Mouse (Mus musculus) mature B cell (primary cell): ENCODE measurements around the gene Slc17a1.

Experiments used
- in situ Hi-C: fragments of 300-500 bp; cut with MboI; formaldehyde crosslinking; loops from 2 replicates; pipeline ENCODE4 v1.14.3; 2019

Gene Slc17a1

GRCm38 (mm10) chr13:23867405-23867804 is at the start of gene Slc17a1:
Gene Slc17a1, plus strand, starts transcription at chr13:23867750.
- in situ Hi-C loops: no loop called here

GRCm38 (mm10) chr13:23820179-23820940 is 47.2 kb upstream of the Slc17a1 start:
- in situ Hi-C loops: no loop called here

GRCm38 (mm10) chr13:23822213-23822612 is 45.3 kb upstream of the Slc17a1 start:
- in situ Hi-C loops: no loop called here

GRCm38 (mm10) chr13:23826606-23827005 is 40.9 kb upstream of the Slc17a1 start:
- in situ Hi-C loops: no loop called here

GRCm38 (mm10) chr13:23833053-23833452 is 34.5 kb upstream of the Slc17a1 start:
- in situ Hi-C loops: loop anchor here (10.0 kb wide), 1 partner anchor 122 kb away; no protein-coding TSS in a partner anchor

- in situ Hi-C loops: loop anchor here (10.0 kb wide), 1 partner anchor 120 kb away; no protein-coding TSS in a partner anchor
Observed at GRCm38 (mm10) chr13:23834836-23835235, 32.7 kb upstream of the Slc17a1 start.

GRCm38 (mm10) chr13:23836630-23837029 is 30.9 kb upstream of the Slc17a1 start:
- in situ Hi-C loops: loop anchor here (10.0 kb wide), 1 partner anchor 118 kb away; no protein-coding TSS in a partner anchor

- in situ Hi-C loops: loop anchor here (10.0 kb wide), 1 partner anchor 115 kb away; no protein-coding TSS in a partner anchor
Observed at GRCm38 (mm10) chr13:23839308-23839707, 28.2 kb upstream of the Slc17a1 start, which contains the start of gene Slc17a3. Gene Slc17a3, plus strand, starts transcription at chr13:23839434.

GRCm38 (mm10) chr13:23845851-23846250 is 21.7 kb upstream of the Slc17a1 start:
- in situ Hi-C loops: no loop called here

GRCm38 (mm10) chr13:23849299-23849698 is 18.3 kb upstream of the Slc17a1 start:
- in situ Hi-C loops: no loop called here

GRCm38 (mm10) chr13:23856401-23856800 is 11.1 kb upstream of the Slc17a1 start:
- in situ Hi-C loops: no loop called here

- in situ Hi-C loops: no loop called here
Observed at GRCm38 (mm10) chr13:23861815-23862214, 5.7 kb upstream of the Slc17a1 start.

GRCm38 (mm10) chr13:23864711-23865110 is 2.8 kb upstream of the Slc17a1 start:
- in situ Hi-C loops: no loop called here

GRCm38 (mm10) chr13:23866086-23866710 is 1.4 kb upstream of the Slc17a1 start:
- in situ Hi-C loops: no loop called here

- in situ Hi-C loops: no loop called here
Observed at GRCm38 (mm10) chr13:23867000-23867399, 550 bp upstream of the Slc17a1 start.

- in situ Hi-C loops: no loop called here
Observed at GRCm38 (mm10) chr13:23868790-23869533, 1.4 kb downstream of the Slc17a1 start.

GRCm38 (mm10) chr13:23869996-23870395 is 2.4 kb downstream of the Slc17a1 start:
- in situ Hi-C loops: no loop called here

GRCm38 (mm10) chr13:23873141-23873540 is 5.6 kb downstream of the Slc17a1 start:
- in situ Hi-C loops: no loop called here

GRCm38 (mm10) chr13:23879106-23879505 is 11.6 kb downstream of the Slc17a1 start:
- in situ Hi-C loops: no loop called here

GRCm38 (mm10) chr13:23879636-23880035 is 12.1 kb downstream of the Slc17a1 start:
- in situ Hi-C loops: no loop called here

- in situ Hi-C loops: no loop called here
Observed at GRCm38 (mm10) chr13:23885540-23885939, 18.0 kb downstream of the Slc17a1 start.

GRCm38 (mm10) chr13:23887026-23887725 is 19.6 kb downstream of the Slc17a1 start:
- in situ Hi-C loops: no loop called here
